Mouse (Mus musculus) bone marrow, adult 2 months (tissue): ENCODE measurements around the gene Copg2.

Source experiments
- CTCF ChIP-seq: fragments of 200-500 bp; IDR thresholded peaks from 2 replicates; pipeline ENCODE4 v1.5.1; 2011; ENCODE audit warnings: low read length, control low read depth; ENCODE audit not compliant: control insufficient read depth, insufficient read depth
- POLR2A ChIP-seq: fragments of 200-500 bp; IDR thresholded peaks from 2 replicates; pipeline ENCODE4 v1.6.1; 2011; ENCODE audit warnings: low read depth, mild to moderate bottlenecking, control low read depth, low read length, borderline replicate concordance; ENCODE audit not compliant: control insufficient read depth

DNA sequence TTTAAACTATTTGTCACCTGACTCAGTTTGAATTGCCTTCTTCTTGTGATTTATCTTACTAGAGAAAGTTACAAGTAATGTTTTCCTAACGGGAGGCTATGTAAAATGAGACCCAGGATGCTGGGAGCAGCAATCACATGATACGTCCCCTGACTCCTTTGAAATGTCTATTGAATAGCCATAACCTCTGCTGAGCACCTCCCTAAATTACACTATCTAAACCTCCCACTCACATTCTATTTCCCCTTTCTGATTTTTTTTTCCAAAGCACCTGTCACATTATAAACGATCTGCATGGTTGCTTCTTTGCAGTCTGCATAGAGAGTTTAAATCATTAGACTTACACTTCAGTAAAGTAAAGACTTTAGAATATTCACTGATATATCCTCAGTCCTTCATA lies 7.4 kb upstream of the Copg2 start:
- no peak for TF ChIP-seq POLR2A
- no peak for TF ChIP-seq CTCF
